Mouse (Mus musculus): ENCODE measurements at regions not wholly inside any gene's neighbourhood (a gene's known extent, or its start where the extent isn't known, plus 50 kb on each side); places are given as distances from the start of the nearest gene placed in this dataset.

GRCm38 (mm10) chr12:13164791-13165190, 84.2 kb downstream of the Ddx1 start:
- DNase-seq = no peak

- DNase-seq = no peak
These were observed 88.0 kb downstream of the Ddx1 start for GRCm38 (mm10) chr12:13161051-13161450.

GRCm38 (mm10) chr12:13159346-13160055, 89.5 kb downstream of the Ddx1 start:
- no peak for DNase-seq

GRCm38 (mm10) chr12:13157666-13158381, 91.2 kb downstream of the Ddx1 start:
- DNase-seq = no peak

GRCm38 (mm10) chr12:13157089-13157488, 91.9 kb downstream of the Ddx1 start:
- DNase-seq = no peak

- peak; percentile 47 for DNase-seq
These were observed 98.3 kb downstream of the Ddx1 start for GRCm38 (mm10) chr12:13150751-13151150.

GRCm38 (mm10) chr12:13147251-13147650, 101.8 kb downstream of the Ddx1 start:
- no peak for DNase-seq

- peak; percentile 44 for DNase-seq
These were observed 103.6 kb downstream of the Ddx1 start for GRCm38 (mm10) chr12:13145186-13146115.

- no peak for DNase-seq
These were observed 104.3 kb downstream of the Ddx1 start for GRCm38 (mm10) chr12:13144739-13145138.

- DNase-seq = no peak
These were observed 108.4 kb downstream of the Ddx1 start for GRCm38 (mm10) chr12:13140636-13141035.

GRCm38 (mm10) chr12:13139189-13139588, 109.8 kb downstream of the Ddx1 start:
- DNase-seq = no peak

- peak; percentile 35 for DNase-seq
These were observed 114.8 kb downstream of the Ddx1 start for GRCm38 (mm10) chr12:13134168-13134567.

- peak; percentile 77 for DNase-seq
These were observed 119.3 kb downstream of the Ddx1 start for GRCm38 (mm10) chr12:13129677-13130082.

GRCm38 (mm10) chr12:13127407-13127806, 121.6 kb downstream of the Ddx1 start:
- DNase-seq = no peak

GRCm38 (mm10) chr12:13125054-13125453, 124.0 kb downstream of the Ddx1 start:
- DNase-seq = no peak

GRCm38 (mm10) chr12:13122282-13122681, 126.7 kb downstream of the Ddx1 start:
- peak; percentile 71 for DNase-seq

GRCm38 (mm10) chr12:13120581-13120980, 128.4 kb downstream of the Ddx1 start:
- DNase-seq = peak; percentile 66

- DNase-seq = peak; percentile 69
These were observed 129.4 kb downstream of the Ddx1 start for GRCm38 (mm10) chr12:13119653-13120052.

- DNase-seq = no peak
These were observed 131.0 kb downstream of the Ddx1 start for GRCm38 (mm10) chr12:13118026-13118425.

GRCm38 (mm10) chr12:13114341-13114740, 134.7 kb downstream of the Ddx1 start:
- DNase-seq = no peak

- no peak for DNase-seq
These were observed 142.1 kb downstream of the Ddx1 start for GRCm38 (mm10) chr12:13106931-13107330.

GRCm38 (mm10) chr12:13100505-13101354, 148.3 kb downstream of the Ddx1 start:
- peak; percentile 68 for DNase-seq

Data from adrenal gland, postnatal 10 days (tissue).